Mouse (Mus musculus) forebrain, embryonic 11.5 days (tissue): Measurements from ENCODE around the gene Ptprh. TPM values are rescaled to one million over a fixed set of nuclear protein-coding genes. Genes with fewer than 3 reads are reported as not detected.

Source experiments
- microRNA-seq: library from miRNA; unstranded; fragments of <30 nt; microRNA quantifications from one replicate; pipeline ENCODE4, GENCODE M21; 2016; ENCODE audit not compliant: insufficient number of aligned reads
- polyA plus RNA-seq: library from polyadenylated mRNA; unstranded; fragments of >200 nt; fragmentation: Nextera tagmentation; extraction: Ambion mirVana; gene quantifications from 2 replicates; pipeline ENCODE4 v1.2.1, GENCODE M21; 2014

The Ptprh gene
- polyA plus RNA-seq, 1 experiment from 2014 or later, result not detected

Small RNA genes within 50 kb of the gene (microRNA-seq; reads per million reads assigned to microRNA genes)
- gene Gm23577, result not detected

Other genes starting within 250 kb of the Ptprh start
- gene Gp6, start 206.3 kb downstream of the Ptprh start, polyA plus RNA-seq, result 0.28 and 1.0 TPM in 2 replicates
- 28.4 and 31.0 TPM in 2 replicates for gene Rdh13, start 158.4 kb downstream of the Ptprh start, polyA plus RNA-seq
- 3.3 and 3.8 TPM in 2 replicates for gene Eps8l1, start 143.4 kb downstream of the Ptprh start, polyA plus RNA-seq
- gene Ppp1r12c, start 102.4 kb downstream of the Ptprh start, polyA plus RNA-seq, result 46.8 and 48.6 TPM in 2 replicates
- gene Tnnt1, start 87.7 kb downstream of the Ptprh start, polyA plus RNA-seq, result 4.2 and 5.6 TPM in 2 replicates
- 1.8 and 2.4 TPM in 2 replicates for gene Tnni3, start 79.8 kb downstream of the Ptprh start, polyA plus RNA-seq
- 1.4 and 2.0 TPM in 2 replicates for gene Dnaaf3, start 71.6 kb downstream of the Ptprh start, polyA plus RNA-seq
- gene Syt5, start 56.5 kb downstream of the Ptprh start, polyA plus RNA-seq, result 13.5 and 15.3 TPM in 2 replicates
- gene Tmem86b, start 27.4 kb upstream of the Ptprh start, polyA plus RNA-seq, result 2.3 and 3.4 TPM in 2 replicates
- 6.6 and 7.1 TPM in 2 replicates for gene Ppp6r1, start 55.0 kb upstream of the Ptprh start, polyA plus RNA-seq
- gene Hspbp1, start 81.0 kb upstream of the Ptprh start, polyA plus RNA-seq, result 115 TPM in 2 replicates
- gene Brsk1, start 86.6 kb upstream of the Ptprh start, polyA plus RNA-seq, result 2.8 and 3.1 TPM in 2 replicates
- 0.13 and 0.19 TPM in 2 replicates for gene Tmem150b, start 121.2 kb upstream of the Ptprh start, polyA plus RNA-seq
- gene Kmt5c, start 136.1 kb upstream of the Ptprh start, polyA plus RNA-seq, result 88.1 and 89.4 TPM in 2 replicates
- 29.9 and 33.7 TPM in 2 replicates for gene Cox6b2, start 149.1 kb upstream of the Ptprh start, polyA plus RNA-seq
- gene Fam71e2, start 167.3 kb upstream of the Ptprh start, polyA plus RNA-seq, result not detected in 2 replicates
- 0.19 TPM in 1 of 2 replicates, not detected in the other for gene Il11, start 178.8 kb upstream of the Ptprh start, polyA plus RNA-seq
- not detected in 2 replicates for gene Tmem190, start 178.9 kb upstream of the Ptprh start, polyA plus RNA-seq
- 1.6 and 2.6 TPM in 2 replicates for gene Tmem238, start 185.6 kb upstream of the Ptprh start, polyA plus RNA-seq
- 203 and 220 TPM in 2 replicates for gene Rpl28, start 188.8 kb upstream of the Ptprh start, polyA plus RNA-seq
- gene Ube2s, start 208.5 kb upstream of the Ptprh start, polyA plus RNA-seq, result 476 and 526 TPM in 2 replicates
- 2.2 and 3.0 TPM in 2 replicates for gene Shisa7, start 240.7 kb upstream of the Ptprh start, polyA plus RNA-seq